Mouse (Mus musculus): Measurements from ENCODE around the gene Gm28038.

GRCm38 (mm10) chr2:30343601-30344137 is 62.8 kb downstream of the Gm28038 start:
- TF ChIP-seq POLR2A (IDR thresholded peaks at IDR 0.05; ENCODE audit: borderline replicate concordance, low read depth, low read length) (no peak), CTCF (IDR thresholded peaks at IDR 0.05; ENCODE audit: low read depth, low read length) (no peak)
